Mouse (Mus musculus) neural tube, embryonic 11.5 days (tissue): ENCODE results near the gene Sp140. TPM values are rescaled to one million over a fixed set of nuclear protein-coding genes. Genes with fewer than 3 reads are reported as not detected.
"Not testable (repeated sequence)": the region's sequence is repeated elsewhere in the genome, so short reads cannot be mapped to it uniquely, and the experiment has no call there.

Source experiments
- ATAC-seq: fragments of 200-750 bp; cut with Nextera tagmentation; 2 replicates; pipeline ENCODE4 v1.8.0; 2017; ENCODE audit warnings: moderate number of reproducible peaks, mild to moderate bottlenecking, moderate TSS enrichment, moderate library complexity; ENCODE audit not compliant: insufficient read depth, low FRiP score, low TSS enrichment
- DNase-seq: peaks from one replicate; pipeline ENCODE4 v3.0.0-alpha.2; 2015; ENCODE audit warnings: low spot score
- H3K27ac ChIP-seq: fragments of 300-500 bp; sonication (generic); 2 replicates; pipeline ENCODE4 v1.5.1; 2014; ENCODE audit warnings: low read depth, mild to moderate bottlenecking, low read length
- H3K27me3 ChIP-seq: fragments of 300-500 bp; sonication (generic); 2 replicates; pipeline ENCODE4 v1.6.1; 2014; ENCODE audit warnings: mild to moderate bottlenecking, low read length, mixed read lengths; ENCODE audit not compliant: control insufficient read depth, insufficient read depth
- H3K36me3 ChIP-seq: fragments of 300-500 bp; sonication (generic); 2 replicates; pipeline ENCODE4 v1.6.1; 2014; ENCODE audit warnings: mild to moderate bottlenecking, low read length, moderate library complexity, mixed read lengths; ENCODE audit not compliant: control insufficient read depth, insufficient read depth
- H3K4me1 ChIP-seq: fragments of 300-500 bp; sonication (generic); 2 replicates; pipeline ENCODE4 v1.6.1; 2014; ENCODE audit warnings: low read length, mixed read lengths; ENCODE audit not compliant: control insufficient read depth, insufficient read depth
- H3K4me2 ChIP-seq: fragments of 300-500 bp; sonication (generic); 2 replicates; pipeline ENCODE4 v1.6.1; 2014; ENCODE audit warnings: low read depth, mild to moderate bottlenecking, moderate library complexity
- H3K4me3 ChIP-seq: fragments of 300-500 bp; sonication (generic); 2 replicates; pipeline ENCODE4 v1.5.1; 2014; ENCODE audit warnings: low read depth, low read length
- H3K9ac ChIP-seq: fragments of 300-500 bp; sonication (generic); 2 replicates; pipeline ENCODE4 v1.6.1; 2014; ENCODE audit warnings: mild to moderate bottlenecking, low read length
- H3K9me3 ChIP-seq: fragments of 300-500 bp; sonication (generic); 2 replicates; pipeline ENCODE4 v1.6.1; 2016; ENCODE audit warnings: low read length; ENCODE audit not compliant: control insufficient read depth
- WGBS: fragments of 180-500 bp; shearing (Covaris S2); extraction: QIAGEN DNeasy Blood & Tissue Kit; methylation state at CpG from one replicate; pipeline ENCODE4 v1.1.7; 2014; 5-methylcytosine and 5-hydroxymethylcytosine counted together
- polyA plus RNA-seq: library from polyadenylated mRNA; unstranded; fragments of >200 nt; fragmentation: Nextera tagmentation; extraction: Ambion mirVana; gene quantifications from 2 replicates; pipeline ENCODE4 v1.2.1, GENCODE M21; 2014

Sp140 gene
- polyA plus RNA-seq, 1 experiment from 2014 or later: 1.3 TPM

DNA sequence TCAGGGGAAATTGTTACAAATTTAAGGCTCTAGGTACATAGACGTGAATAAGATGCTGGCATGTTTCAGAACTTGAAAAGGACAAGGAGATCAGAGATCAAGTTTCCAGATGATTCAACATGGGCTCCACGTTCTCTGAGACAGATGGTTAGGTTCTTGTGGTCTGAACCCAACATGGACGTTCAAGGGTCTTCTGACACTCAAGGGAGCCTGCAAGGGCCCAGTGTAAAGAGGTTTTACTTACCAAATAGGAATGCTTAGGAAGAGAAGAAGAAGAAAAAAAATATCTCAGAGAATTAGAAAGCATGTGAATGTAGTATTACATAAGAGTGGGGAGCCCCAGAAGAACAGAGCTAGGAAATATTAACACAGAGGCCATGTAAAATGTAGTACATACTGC is 15.6 kb downstream of the Sp140 start:
- H3K4me1 ChIP-seq, H3K9me3 ChIP-seq, H3K4me3 ChIP-seq, H3K27ac ChIP-seq, DNase-seq, H3K4me2 ChIP-seq, ATAC-seq, H3K36me3 ChIP-seq, H3K27me3 ChIP-seq, H3K9ac ChIP-seq: not testable (repeated sequence)
- 76% methylated on average over 3 of the region's 3 CpGs for WGBS

DNA sequence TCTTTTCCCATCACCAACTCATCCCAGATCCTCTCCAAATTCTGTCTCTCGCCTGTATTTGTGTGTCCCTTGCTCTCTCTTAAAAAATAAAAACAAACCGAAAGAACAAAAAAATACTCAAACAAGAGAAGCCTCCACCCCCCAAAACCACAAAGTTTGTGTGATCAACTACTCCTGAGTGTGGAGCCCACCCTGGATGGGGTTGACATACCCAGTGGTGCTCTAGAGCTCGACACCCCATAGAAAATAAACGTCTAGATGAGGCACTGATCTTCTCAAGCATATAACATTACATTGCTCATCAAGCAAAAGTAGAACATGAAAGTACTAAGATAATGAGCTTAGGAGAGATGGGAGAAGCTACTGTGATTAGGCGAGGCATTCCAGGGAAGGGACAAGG is 17.0 kb downstream of the Sp140 start:
- not testable (repeated sequence) for ATAC-seq

DNA sequence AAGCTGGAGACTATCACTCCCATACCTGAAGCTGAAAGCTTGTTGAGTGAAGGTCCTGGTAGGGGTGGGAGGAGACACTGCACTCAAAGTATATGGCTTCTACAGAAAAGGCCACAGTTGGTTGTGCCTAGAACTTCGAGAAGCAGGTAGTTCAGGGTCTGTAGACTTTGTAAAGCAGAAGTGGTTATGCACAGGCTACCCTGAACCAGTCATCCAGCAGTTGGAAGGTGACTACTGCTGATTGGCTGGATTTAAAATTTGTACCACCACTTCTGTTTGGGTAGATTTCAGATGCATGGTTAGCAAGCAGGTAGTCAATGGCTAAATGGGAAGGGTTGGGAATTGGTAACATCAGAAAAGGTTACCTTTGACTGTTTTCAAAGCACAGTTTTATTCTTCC is 18.5 kb downstream of the Sp140 start:
- not testable (repeated sequence) for H3K9ac ChIP-seq, H3K27ac ChIP-seq, H3K4me1 ChIP-seq, ATAC-seq, H3K27me3 ChIP-seq, H3K36me3 ChIP-seq, H3K4me2 ChIP-seq, H3K9me3 ChIP-seq, DNase-seq, H3K4me3 ChIP-seq
- 50% methylated on average over 1 of the region's 1 CpGs for WGBS

More for the DNA sequence above, 17.0 kb downstream of the Sp140 start:
- not testable (repeated sequence) for H3K9ac ChIP-seq, DNase-seq, H3K27ac ChIP-seq, H3K36me3 ChIP-seq, H3K4me1 ChIP-seq, H3K9me3 ChIP-seq, H3K4me2 ChIP-seq, H3K4me3 ChIP-seq, H3K27me3 ChIP-seq
- 70% methylated on average over 4 of the region's 5 CpGs for WGBS

DNA sequence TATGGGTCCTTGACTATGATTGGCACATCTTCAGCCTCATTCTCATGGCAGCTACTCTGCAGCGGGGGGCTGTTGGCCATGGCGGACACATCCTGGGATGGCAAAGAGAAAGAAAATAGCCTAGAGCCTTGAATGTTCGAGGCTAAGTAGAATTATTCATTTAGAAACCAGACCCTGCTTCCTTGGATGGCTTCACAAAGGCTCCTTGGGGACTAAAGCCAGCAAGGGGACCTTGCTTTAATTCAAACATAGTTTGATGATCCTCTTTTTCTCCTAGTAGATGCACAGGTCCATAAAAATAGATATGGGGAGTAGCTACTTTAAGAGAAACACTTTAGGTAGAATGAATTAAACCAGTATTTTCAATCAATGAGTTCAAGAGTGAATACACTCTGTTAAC is 36.8 kb downstream of the Sp140 start:
- not testable (repeated sequence) for H3K27ac ChIP-seq, H3K36me3 ChIP-seq, H3K4me1 ChIP-seq, H3K27me3 ChIP-seq, H3K4me3 ChIP-seq, ATAC-seq, DNase-seq, H3K9ac ChIP-seq, H3K9me3 ChIP-seq, H3K4me2 ChIP-seq
- 64% methylated on average over 3 of the region's 3 CpGs for WGBS

DNA sequence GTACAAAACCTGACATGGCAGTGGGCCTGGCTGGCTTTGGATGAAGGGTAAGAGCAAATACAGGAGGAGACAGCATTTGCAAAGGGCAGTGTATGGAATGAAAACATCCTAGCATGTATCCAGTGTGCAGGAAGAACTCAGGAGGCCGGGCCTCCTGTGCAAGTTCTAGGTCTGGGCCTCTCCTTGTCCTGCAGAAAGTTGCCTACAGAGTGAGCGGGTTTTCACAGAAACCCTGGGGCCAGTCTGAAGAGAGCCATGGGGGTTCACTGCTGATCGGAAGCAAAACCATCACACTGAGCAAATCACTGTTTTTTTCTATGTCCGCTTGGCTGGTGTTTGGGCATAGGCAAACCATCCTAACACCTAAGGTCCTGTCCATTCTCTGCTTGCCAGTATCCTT is 38.0 kb downstream of the Sp140 start:
- not testable (repeated sequence) for DNase-seq, H3K4me3 ChIP-seq, H3K4me2 ChIP-seq, H3K27ac ChIP-seq, H3K27me3 ChIP-seq, H3K9me3 ChIP-seq, H3K36me3 ChIP-seq, H3K9ac ChIP-seq, H3K4me1 ChIP-seq, ATAC-seq
- 83% methylated on average over 4 of the region's 4 CpGs for WGBS

DNA sequence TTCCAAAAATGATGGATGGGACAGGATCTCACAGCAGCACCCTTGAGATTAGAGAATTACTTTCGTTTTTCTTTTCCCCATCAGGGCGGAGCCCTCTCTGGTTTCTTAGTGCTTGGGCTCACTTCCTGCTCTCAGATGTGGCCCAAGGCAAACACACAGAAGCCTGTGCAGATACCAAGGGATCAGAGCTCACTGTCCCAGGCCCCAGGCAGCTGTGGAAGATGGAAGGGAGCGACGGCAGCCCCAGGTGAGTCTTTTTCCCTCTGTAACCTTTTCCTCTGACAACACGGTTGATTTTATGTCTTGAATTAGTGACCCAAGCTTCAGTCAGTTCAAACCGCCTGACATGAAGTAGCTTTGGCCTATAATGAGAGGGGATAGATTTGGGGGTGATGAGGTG is 49.7 kb downstream of the Sp140 start, which contains the start of gene Sp100:
Sp100 (plus strand) TSS at position 108 of the 400 bp plus-strand sequence.
- not testable (repeated sequence) for H3K36me3 ChIP-seq, H3K4me3 ChIP-seq, H3K9me3 ChIP-seq, H3K4me1 ChIP-seq, H3K27ac ChIP-seq, ATAC-seq, H3K4me2 ChIP-seq, DNase-seq, H3K9ac ChIP-seq, H3K27me3 ChIP-seq
- WGBS: 76% methylated on average over 6 of the region's 6 CpGs

DNA sequence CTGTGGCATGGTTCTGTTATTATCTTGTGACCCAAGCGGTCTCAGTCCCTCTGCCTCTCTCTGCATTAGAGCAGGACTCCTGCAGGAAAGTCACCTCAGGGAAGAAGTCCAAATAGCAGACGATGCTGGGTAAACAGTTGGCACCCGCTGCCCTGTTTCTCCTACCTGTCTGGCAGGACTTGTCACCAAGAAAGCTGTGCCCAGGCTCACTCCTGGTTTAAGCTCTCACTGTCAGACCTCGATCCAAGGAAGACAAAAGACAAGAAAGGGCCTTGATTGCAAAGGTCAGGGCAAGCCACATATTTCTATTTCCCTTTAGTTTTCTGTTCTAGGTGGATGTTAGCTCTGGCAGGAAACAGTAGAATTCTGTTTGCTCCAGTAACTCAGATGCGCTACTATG is 50.3 kb downstream of the Sp140 start:
- H3K4me2 ChIP-seq, ATAC-seq, H3K27me3 ChIP-seq, DNase-seq, H3K9me3 ChIP-seq, H3K9ac ChIP-seq, H3K36me3 ChIP-seq, H3K27ac ChIP-seq, H3K4me3 ChIP-seq, H3K4me1 ChIP-seq: not testable (repeated sequence)
- WGBS: 82% methylated on average over 3 of the region's 5 CpGs

DNA sequence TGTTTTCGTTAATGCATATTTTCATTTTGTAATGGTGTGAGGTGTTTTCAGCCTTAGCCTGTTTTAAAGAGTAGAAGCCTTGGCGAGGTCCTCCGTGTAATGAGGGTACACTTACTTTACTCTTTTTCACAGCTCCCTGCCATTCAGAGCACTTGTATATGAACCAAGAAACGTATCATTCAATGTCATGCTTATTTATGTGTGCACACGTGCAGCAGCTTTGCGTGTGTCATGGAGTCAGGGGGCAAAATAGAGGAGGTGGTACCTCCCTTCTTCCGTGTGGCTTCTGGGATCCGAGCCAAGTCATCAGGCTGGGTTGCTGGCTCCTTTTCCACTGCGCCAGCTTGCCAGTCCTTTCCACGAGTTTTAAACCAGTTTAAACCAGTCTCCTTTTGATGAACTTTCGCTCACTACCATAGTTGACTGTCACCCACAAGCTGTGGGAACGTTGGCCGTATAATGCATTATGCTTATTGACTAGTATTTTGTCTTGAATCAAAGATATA is 51.6 kb downstream of the Sp140 start:
- WGBS: 87% methylated on average over 13 of the region's 13 CpGs
- H3K4me1 ChIP-seq, H3K4me2 ChIP-seq, H3K36me3 ChIP-seq, H3K9ac ChIP-seq, H3K27me3 ChIP-seq, H3K4me3 ChIP-seq, H3K9me3 ChIP-seq, DNase-seq, H3K27ac ChIP-seq, ATAC-seq: not testable (repeated sequence)

DNA sequence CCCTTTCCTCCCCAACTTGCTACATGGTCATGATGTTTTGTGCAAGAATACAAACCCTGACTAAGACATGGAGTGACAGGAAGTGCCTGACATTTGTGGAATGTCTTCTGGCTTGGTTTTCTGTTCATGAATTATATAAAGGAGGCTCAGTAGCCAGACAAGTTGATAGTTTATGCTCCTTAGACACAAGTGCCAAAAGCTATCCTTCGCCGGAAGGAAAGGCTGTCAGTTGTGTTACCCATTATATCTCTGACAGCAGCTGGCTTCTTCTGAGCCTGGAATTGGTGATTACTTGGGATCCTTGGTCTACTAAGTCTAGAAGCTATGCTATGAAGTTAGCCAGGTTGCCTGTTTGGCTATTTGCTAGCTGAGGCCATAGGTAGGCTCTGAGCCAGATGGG is 57.0 kb downstream of the Sp140 start:
- WGBS: 92% methylated on average over 2 of the region's 2 CpGs
- H3K4me1 ChIP-seq, DNase-seq, ATAC-seq, H3K36me3 ChIP-seq, H3K9ac ChIP-seq, H3K9me3 ChIP-seq, H3K27ac ChIP-seq, H3K4me2 ChIP-seq, H3K4me3 ChIP-seq, H3K27me3 ChIP-seq: not testable (repeated sequence)
